Mouse (Mus musculus) heart, adult 2 months (tissue): ENCODE measurements around the gene Syt14. TPM values are rescaled to one million over a fixed set of nuclear protein-coding genes. Genes with fewer than 3 reads are reported as not detected.
A peak's percentile ranks its signal among the peaks of the same experiment; 100 is the strongest.

Experiments
- DNase-seq, 2 experiments: peaks; one replicate each; pipeline ENCODE4 v3.0.0; 2021
- H3K27ac ChIP-seq: fragments of 200-600 bp; 2 replicates; pipeline ENCODE4 v1.8.1; 2022
- H3K27me3 ChIP-seq: fragments of 200-500 bp; 2 replicates; pipeline ENCODE4 v1.6.1; 2012; ENCODE audit warnings: mild to moderate bottlenecking, low read length, inconsistent platforms, mixed read lengths; ENCODE audit not compliant: control insufficient read depth, insufficient read depth
- H3K36me3 ChIP-seq: fragments of 200-500 bp; 2 replicates; pipeline ENCODE4 v1.6.1; 2012; ENCODE audit warnings: low read length, inconsistent platforms; ENCODE audit not compliant: control insufficient read depth, insufficient read depth
- H3K4me1 ChIP-seq: fragments of 200-500 bp; 2 replicates; pipeline ENCODE4 v1.6.1; 2011; ENCODE audit warnings: low read length; ENCODE audit not compliant: control insufficient read depth, insufficient read depth
- H3K4me3 ChIP-seq: fragments of 200-600 bp; 2 replicates; pipeline ENCODE4 v1.8.1; 2022
- H3K79me2 ChIP-seq: fragments of 200-500 bp; replicated peaks from 2 replicates; pipeline ENCODE4 v1.6.1; 2012; ENCODE audit warnings: mild to moderate bottlenecking, inconsistent platforms, low read length, moderate library complexity, mixed read lengths; ENCODE audit not compliant: control insufficient read depth, insufficient read depth
- H3K9ac ChIP-seq: fragments of 200-500 bp; 2 replicates; pipeline ENCODE4 v1.6.1; 2012; ENCODE audit warnings: low read depth, mild to moderate bottlenecking, control low read depth, inconsistent platforms, low read length, mixed read lengths
- CTCF ChIP-seq: fragments of 200-600 bp; IDR thresholded peaks from 2 replicates; pipeline ENCODE4 v1.8.1; 2022; ENCODE audit warnings: antibody characterized with exemption, mild to moderate bottlenecking, moderate library complexity
- EP300 ChIP-seq: fragments of 200-500 bp; IDR thresholded peaks from 2 replicates; pipeline ENCODE4 v1.6.1; 2011; ENCODE audit warnings: low read depth, low read length, control low read depth; ENCODE audit not compliant: insufficient read depth
- POLR2A ChIP-seq: fragments of 200-500 bp; IDR thresholded peaks from 2 replicates; pipeline ENCODE4 v1.6.1; 2011; ENCODE audit warnings: mild to moderate bottlenecking, low read depth, low read length, control low read depth; ENCODE audit not compliant: insufficient read depth
- WGBS: fragments of 180-500 bp; shearing (Covaris S2); methylation state at CpG from one replicate; pipeline ENCODE4 v1.1.7; 2018; 5-methylcytosine and 5-hydroxymethylcytosine counted together
- intact Hi-C: fragments of 180-260 bp; cut with DNase I; formaldehyde crosslinking; loops from one replicate; pipeline ENCODE4 v1.15.1; 2025
- polyA plus RNA-seq: library from polyadenylated mRNA; depleted of rRNA; stranded (reverse); fragments of >200 nt; gene quantifications from 2 replicates; pipeline ENCODE4 v1.2.3, GENCODE M21; 2012
- total RNA-seq, 2 experiments: library from RNA; stranded (reverse); gene quantifications; 2 replicates each; pipeline ENCODE4 v1.2.3; 2021

Syt14 gene
- total and polyA plus RNA-seq, 3 experiments, result 0.02 to 0.41 (median 0.34) TPM

GRCm38 (mm10) chr1:192853988-192854818 is 181.4 kb downstream of the Syt14 start:
- WGBS, result 28% methylated on average over 19 of the region's 19 CpGs
- H3K4me1 ChIP-seq, result peaks cover 7% of the 10 kb centered on the region
- intact Hi-C loops, result loop anchor here (1.0 to 2.0 kb wide), 2 partner anchors 32 to 67 kb away; no protein-coding TSS in a partner anchor

GRCm38 (mm10) chr1:192853429-192853828 is 182.1 kb downstream of the Syt14 start:
- Histone ChIP-seq H3K4me1 (peaks cover 7% of the 10 kb centered on the region), H3K27me3 (no peaks in the 10 kb centered on the region), H3K4me3 (no peak overlapping the region), H3K79me2 (no peaks in the 10 kb centered on the region), H3K27ac (no peak overlapping the region; the same call in 1 of the 2 replicates), H3K9ac (no peak overlapping the region), H3K36me3 (no peaks in the 10 kb centered on the region)
- no peak for DNase-seq
- intact Hi-C loops, result no loop called here
- 75% methylated on average over 2 of the region's 2 CpGs for WGBS
- TF ChIP-seq EP300 (no peak), CTCF (no peak), POLR2A (no peak)

More at GRCm38 (mm10) chr1:192853988-192854818, 181.4 kb downstream of the Syt14 start:
- TF ChIP-seq POLR2A, result no peak
- TF ChIP-seq EP300, result no peak
- no peak for TF ChIP-seq CTCF
- H3K79me2 ChIP-seq, result no peaks in the 10 kb centered on the region
- peak overlapping the region; percentile 79 for H3K9ac ChIP-seq
- no peaks in the 10 kb centered on the region for H3K27me3 ChIP-seq
- DNase-seq, result peak in 1 of 2 experiments; percentile 15
- H3K27ac ChIP-seq, result peak overlapping the region; percentile 81
- no peaks in the 10 kb centered on the region for H3K36me3 ChIP-seq
- peak overlapping the region; percentile 58 for H3K4me3 ChIP-seq

GRCm38 (mm10) chr1:192852047-192852446 is 183.5 kb downstream of the Syt14 start:
- intact Hi-C loops, result no loop called here
- H3K9ac ChIP-seq, result no peak overlapping the region
- peak overlapping the region; percentile 47; the same call in 1 of the 2 replicates for H3K27ac ChIP-seq
- H3K4me1 ChIP-seq, result peaks cover 7% of the 10 kb centered on the region
- TF ChIP-seq EP300 (no peak), POLR2A (no peak), CTCF (no peak)
- no peak for DNase-seq
- H3K36me3 ChIP-seq, result no peaks in the 10 kb centered on the region
- H3K79me2 ChIP-seq, result no peaks in the 10 kb centered on the region
- H3K27me3 ChIP-seq, result no peaks in the 10 kb centered on the region
- H3K4me3 ChIP-seq, result no peak overlapping the region

- Histone ChIP-seq H3K79me2 (no peaks in the 10 kb centered on the region), H3K36me3 (no peaks in the 10 kb centered on the region), H3K9ac (no peak overlapping the region), H3K27ac (peak overlapping the region; percentile 47; the same call in 1 of the 2 replicates), H3K27me3 (no peaks in the 10 kb centered on the region), H3K4me1 (peaks cover 7% of the 10 kb centered on the region), H3K4me3 (no peak overlapping the region)
- intact Hi-C loops, result no loop called here
- 7% methylated on average over 6 of the region's 6 CpGs for WGBS
- TF ChIP-seq CTCF, result no peak
- peak; percentile 73; the same call in 1 of the 2 replicates for TF ChIP-seq EP300
- 0 out of 2 replicates have a peak, but pooled peaks have one; percentile 23 for TF ChIP-seq POLR2A
- DNase-seq, result peak; percentile 57 to 84
Observed at GRCm38 (mm10) chr1:192851640-192852039, 183.9 kb downstream of the Syt14 start.

- H3K9ac ChIP-seq, result no peak overlapping the region
- 23% methylated on average over 2 of the region's 2 CpGs for WGBS
- peak overlapping the region; percentile 47; the same call in 1 of the 2 replicates for H3K27ac ChIP-seq
- H3K27me3 ChIP-seq, result no peaks in the 10 kb centered on the region
- intact Hi-C loops, result no loop called here
- no peaks in the 10 kb centered on the region for H3K79me2 ChIP-seq
- no peaks in the 10 kb centered on the region for H3K36me3 ChIP-seq
- DNase-seq, result no peak
- H3K4me1 ChIP-seq, result peaks cover 7% of the 10 kb centered on the region
- H3K4me3 ChIP-seq, result no peak overlapping the region
- TF ChIP-seq CTCF (no peak), EP300 (no peak), POLR2A (no peak)
Observed at GRCm38 (mm10) chr1:192851126-192851525, 184.4 kb downstream of the Syt14 start.

GRCm38 (mm10) chr1:192849616-192850015 is 186.0 kb downstream of the Syt14 start:
- Histone ChIP-seq H3K79me2 (no peaks in the 10 kb centered on the region), H3K27ac (no peak overlapping the region), H3K9ac (no peak overlapping the region), H3K27me3 (no peaks in the 10 kb centered on the region), H3K4me1 (peaks cover 7% of the 10 kb centered on the region), H3K36me3 (no peaks in the 10 kb centered on the region), H3K4me3 (no peak overlapping the region)
- 78% methylated on average over 5 of the region's 5 CpGs for WGBS
- no peak for DNase-seq
- intact Hi-C loops, result no loop called here
- TF ChIP-seq POLR2A, result no peak
- TF ChIP-seq CTCF, result no peak
- no peak for TF ChIP-seq EP300
